Mouse (Mus musculus) kidney, postnatal 0 days (tissue): ENCODE results near the gene Calml3. TPM values are rescaled to one million over a fixed set of nuclear protein-coding genes. Genes with fewer than 3 reads are reported as not detected.

Experiments used
- ATAC-seq: fragments of 200-750 bp; cut with Nextera tagmentation; replicated peaks from 2 replicates; pipeline ENCODE4 v1.8.0; 2017; ENCODE audit warnings: low read depth, moderate number of reproducible peaks, moderate TSS enrichment, moderate library complexity; ENCODE audit not compliant: low FRiP score
- DNase-seq: peaks from one replicate; pipeline ENCODE4 v3.0.0-alpha.2; 2016; ENCODE audit warnings: low spot score
- H3K27ac ChIP-seq: fragments of 300-500 bp; sonication (generic); 2 replicates; pipeline ENCODE4 v1.5.1; 2014; ENCODE audit warnings: mild to moderate bottlenecking
- H3K27me3 ChIP-seq: fragments of 300-500 bp; sonication (generic); 2 replicates; pipeline ENCODE4 v1.6.1; 2014; ENCODE audit warnings: low read length, mixed read lengths; ENCODE audit not compliant: insufficient read depth
- H3K36me3 ChIP-seq: fragments of 300-500 bp; sonication (generic); 2 replicates; pipeline ENCODE4 v1.6.1; 2014; ENCODE audit warnings: low read length, mixed read lengths; ENCODE audit not compliant: insufficient read depth
- H3K4me1 ChIP-seq: fragments of 300-500 bp; sonication (generic); replicated peaks from 2 replicates; pipeline ENCODE4 v1.6.1; 2014; ENCODE audit warnings: antibody characterized with exemption, low read length, mixed read lengths; ENCODE audit not compliant: insufficient read depth
- H3K4me2 ChIP-seq: fragments of 300-500 bp; sonication (generic); 2 replicates; pipeline ENCODE4 v1.6.1; 2014; ENCODE audit warnings: mild to moderate bottlenecking, low read length, moderate library complexity, mixed read lengths
- H3K4me3 ChIP-seq: fragments of 300-500 bp; sonication (generic); replicated peaks from 2 replicates; pipeline ENCODE4 v1.5.1; 2014; ENCODE audit warnings: low read depth, low read length
- H3K9ac ChIP-seq: fragments of 300-500 bp; sonication (generic); 2 replicates; pipeline ENCODE4 v1.6.1; 2014; ENCODE audit warnings: low read depth, low read length
- H3K9me3 ChIP-seq: fragments of 300-500 bp; sonication (generic); replicated peaks from 2 replicates; pipeline ENCODE4 v1.6.1; 2016; ENCODE audit warnings: low read length, inconsistent platforms, mixed read lengths
- CTCF ChIP-seq: IDR thresholded peaks from 2 replicates; pipeline ENCODE4 v1.5.1; 2016; ENCODE audit warnings: antibody characterized with exemption, low read depth, mild to moderate bottlenecking, moderate library complexity
- WGBS: fragments of 180-500 bp; shearing (Covaris S2); extraction: QIAGEN DNeasy Blood & Tissue Kit; methylation state at CpG from one replicate; pipeline ENCODE4 v1.1.7; 2014; 5-methylcytosine and 5-hydroxymethylcytosine counted together
- polyA plus RNA-seq: library from polyadenylated mRNA; unstranded; fragments of >200 nt; fragmentation: Nextera tagmentation; extraction: Ambion mirVana; gene quantifications from 2 replicates; pipeline ENCODE4 v1.2.1, GENCODE M21; 2015

Calml3 gene
- polyA plus RNA-seq, 1 experiment from 2014 or later, result 1.6 TPM

DNA sequence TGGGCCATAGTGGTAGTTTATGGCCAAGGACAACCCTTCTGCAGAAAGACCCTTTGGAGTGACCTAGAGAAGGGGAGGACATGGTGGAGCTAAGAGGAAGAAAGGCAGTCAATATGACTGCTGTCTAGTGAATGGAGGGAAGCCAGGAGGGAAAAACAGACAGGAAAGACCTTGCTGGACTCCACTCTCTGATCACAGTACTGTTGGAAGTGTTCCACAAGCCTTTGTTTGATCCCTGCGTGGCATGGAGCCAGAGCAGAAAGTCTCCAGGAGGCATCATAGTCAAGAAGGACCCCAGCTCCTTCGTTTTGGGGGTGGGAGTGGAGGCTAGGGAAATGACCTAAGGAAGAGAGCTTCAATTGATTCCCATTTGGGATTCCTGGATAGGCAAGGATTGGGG, 1.0 kb upstream of the Calml3 start:
- no peaks in the 10 kb centered on the region for H3K27me3 ChIP-seq
- 40% methylated on average over 2 of the region's 2 CpGs for WGBS
- DNase-seq (peak; percentile 43), ATAC-seq (no peak)
- H3K9ac ChIP-seq, result no peak overlapping the region
- H3K4me1 ChIP-seq, result peaks cover 4% of the 10 kb centered on the region
- no peaks in the 10 kb centered on the region for H3K9me3 ChIP-seq
- TF ChIP-seq CTCF, result no peak
- H3K4me2 ChIP-seq, result no peak overlapping the region
- 0 out of 2 replicates have a peak overlapping the region, but pooled peaks have one; percentile 2 for H3K27ac ChIP-seq
- H3K4me3 ChIP-seq, result no peak overlapping the region
- no peaks in the 10 kb centered on the region for H3K36me3 ChIP-seq

DNA sequence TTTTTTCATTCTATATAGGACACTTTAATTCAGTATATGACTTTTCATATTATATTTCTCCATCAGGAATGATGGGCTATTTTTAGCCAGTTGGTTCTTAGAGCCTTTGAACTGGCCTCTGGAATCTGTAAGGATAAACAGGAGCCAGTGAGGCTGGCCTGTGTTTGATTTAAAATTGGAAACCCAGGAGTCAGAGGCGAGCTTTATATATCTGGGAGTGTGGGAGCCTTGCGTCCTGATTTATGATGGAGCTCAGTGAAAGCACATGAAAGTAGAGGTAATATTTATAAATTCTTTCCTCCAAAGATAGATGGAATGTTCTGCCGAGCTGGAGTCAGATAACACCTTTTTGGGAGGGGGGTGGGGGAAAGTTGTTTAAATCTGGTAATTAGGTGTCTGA, 4.7 kb downstream of the Calml3 start:
- no peak overlapping the region for H3K4me3 ChIP-seq
- H3K27me3 ChIP-seq, result no peaks in the 10 kb centered on the region
- DNase-seq, result peak; percentile 52
- no peaks in the 10 kb centered on the region; the same call in 1 of the 2 replicates for H3K4me1 ChIP-seq
- no peak for ATAC-seq
- no peak overlapping the region for H3K27ac ChIP-seq
- no peaks in the 10 kb centered on the region for H3K36me3 ChIP-seq
- H3K9me3 ChIP-seq, result no peaks in the 10 kb centered on the region
- H3K4me2 ChIP-seq, result no peak overlapping the region
- no peak for TF ChIP-seq CTCF
- no peak overlapping the region for H3K9ac ChIP-seq
- WGBS, result 18% methylated on average over 3 of the region's 3 CpGs

DNA sequence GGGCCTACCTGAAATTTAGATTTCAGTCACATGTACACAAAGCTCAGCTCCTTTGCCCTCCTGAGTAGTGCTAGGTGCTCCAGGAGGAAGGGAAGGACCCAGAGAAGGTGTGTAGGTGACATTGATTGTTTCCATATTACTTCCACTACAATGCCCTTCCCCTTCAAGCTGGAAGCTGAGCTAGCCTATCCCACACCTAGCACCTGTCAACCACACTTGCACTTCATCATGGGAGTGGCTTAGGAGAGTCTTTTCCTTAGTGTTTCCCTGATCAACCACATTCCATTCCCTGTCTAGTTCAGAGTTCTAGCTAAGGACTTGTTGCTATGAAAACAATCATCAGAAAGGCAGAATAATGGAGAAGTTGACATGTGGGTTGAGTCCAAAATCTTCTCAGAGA, 5.4 kb downstream of the Calml3 start:
- H3K4me1 ChIP-seq, result no peaks in the 10 kb centered on the region
- no peak overlapping the region for H3K4me3 ChIP-seq
- no peaks in the 10 kb centered on the region for H3K36me3 ChIP-seq
- no peak for TF ChIP-seq CTCF
- ATAC-seq, result no peak
- H3K9ac ChIP-seq, result no peak overlapping the region
- no peaks in the 10 kb centered on the region for H3K27me3 ChIP-seq
- H3K9me3 ChIP-seq, result no peaks in the 10 kb centered on the region
- no peak for DNase-seq
- H3K27ac ChIP-seq, result no peak overlapping the region
- no peak overlapping the region for H3K4me2 ChIP-seq

DNA sequence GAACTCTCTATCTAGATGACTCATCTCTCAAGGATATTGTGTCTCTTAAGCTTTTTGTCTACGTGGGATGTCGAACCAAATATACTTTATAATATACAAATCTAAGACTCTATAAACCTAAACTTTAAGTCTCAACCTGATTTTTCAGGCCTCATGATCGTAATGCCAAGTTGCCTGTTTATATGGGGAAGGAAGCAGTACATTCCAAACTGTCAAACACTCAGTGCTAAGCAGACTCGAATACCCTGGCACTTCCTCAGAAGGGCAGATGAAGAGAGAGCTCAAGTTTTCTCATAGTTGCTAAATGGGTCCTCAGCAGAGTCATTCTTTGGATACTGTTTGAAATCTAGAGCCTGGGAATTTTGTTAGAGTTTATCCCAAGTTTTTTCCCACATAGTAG, 7.5 kb downstream of the Calml3 start:
- no peak for ATAC-seq
- no peak for DNase-seq
- H3K27me3 ChIP-seq, result no peaks in the 10 kb centered on the region
- WGBS, result 85% methylated on average over 4 of the region's 4 CpGs
- H3K4me3 ChIP-seq, result no peak overlapping the region
- H3K4me2 ChIP-seq, result no peak overlapping the region
- TF ChIP-seq CTCF, result no peak
- H3K27ac ChIP-seq, result no peak overlapping the region
- H3K4me1 ChIP-seq, result no peaks in the 10 kb centered on the region
- H3K36me3 ChIP-seq, result no peaks in the 10 kb centered on the region
- no peak overlapping the region for H3K9ac ChIP-seq
- no peaks in the 10 kb centered on the region for H3K9me3 ChIP-seq

DNA sequence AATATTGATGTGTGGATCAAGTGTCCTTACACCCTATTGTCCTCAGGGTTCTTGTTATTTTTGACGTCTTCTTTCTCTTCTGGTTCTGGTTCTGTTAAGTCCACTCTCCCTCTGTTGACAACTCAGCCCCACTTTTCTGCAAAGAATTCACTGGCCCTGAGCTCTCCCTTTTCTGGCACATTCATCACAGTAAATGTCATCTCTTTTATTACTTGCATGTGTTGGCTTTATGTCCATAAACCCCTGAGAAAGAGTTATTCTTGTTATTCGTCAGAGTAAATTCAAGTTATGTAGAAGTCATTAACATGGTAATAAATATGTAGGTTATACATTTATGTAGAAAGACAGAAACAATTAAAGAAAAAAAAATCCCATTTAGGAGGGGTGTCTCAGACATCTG, 14.6 kb downstream of the Calml3 start:
- TF ChIP-seq CTCF, result no peak
- Histone ChIP-seq H3K4me1 (no peaks in the 10 kb centered on the region), H3K9me3 (no peaks in the 10 kb centered on the region), H3K4me3 (no peak overlapping the region), H3K27ac (no peak overlapping the region), H3K36me3 (no peaks in the 10 kb centered on the region), H3K9ac (no peak overlapping the region), H3K4me2 (no peak overlapping the region), H3K27me3 (no peaks in the 10 kb centered on the region)
- 38% methylated on average over 2 of the region's 2 CpGs for WGBS
- ATAC-seq (no peak), DNase-seq (peak; percentile 65)

DNA sequence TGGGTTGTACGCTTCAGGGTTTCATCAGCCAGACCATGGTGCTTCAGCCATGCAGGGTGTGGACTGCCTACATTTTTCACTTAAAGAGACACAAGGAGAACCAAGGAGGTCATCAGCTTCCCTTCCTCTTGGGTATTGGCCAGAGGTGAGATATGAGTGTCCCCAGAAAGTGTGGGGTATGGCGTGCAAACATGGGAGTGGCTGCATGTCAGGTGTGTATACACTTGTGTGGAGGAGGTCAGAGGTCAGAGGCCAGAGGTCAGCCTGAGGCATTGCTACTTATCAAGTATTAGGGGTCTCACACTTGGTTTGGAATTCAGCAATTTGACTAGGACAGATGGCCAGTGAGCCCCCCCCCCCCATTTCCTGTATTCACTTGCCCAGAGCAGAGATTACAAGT, 15.5 kb downstream of the Calml3 start:
- H3K9ac ChIP-seq, result no peak overlapping the region
- DNase-seq, result no peak
- no peaks in the 10 kb centered on the region for H3K36me3 ChIP-seq
- no peak for TF ChIP-seq CTCF
- no peak overlapping the region for H3K4me2 ChIP-seq
- H3K27ac ChIP-seq, result no peak overlapping the region
- H3K27me3 ChIP-seq, result no peaks in the 10 kb centered on the region
- no peaks in the 10 kb centered on the region for H3K9me3 ChIP-seq
- no peak for ATAC-seq
- H3K4me1 ChIP-seq, result no peaks in the 10 kb centered on the region
- 90% methylated on average over 2 of the region's 2 CpGs for WGBS
- H3K4me3 ChIP-seq, result no peak overlapping the region

DNA sequence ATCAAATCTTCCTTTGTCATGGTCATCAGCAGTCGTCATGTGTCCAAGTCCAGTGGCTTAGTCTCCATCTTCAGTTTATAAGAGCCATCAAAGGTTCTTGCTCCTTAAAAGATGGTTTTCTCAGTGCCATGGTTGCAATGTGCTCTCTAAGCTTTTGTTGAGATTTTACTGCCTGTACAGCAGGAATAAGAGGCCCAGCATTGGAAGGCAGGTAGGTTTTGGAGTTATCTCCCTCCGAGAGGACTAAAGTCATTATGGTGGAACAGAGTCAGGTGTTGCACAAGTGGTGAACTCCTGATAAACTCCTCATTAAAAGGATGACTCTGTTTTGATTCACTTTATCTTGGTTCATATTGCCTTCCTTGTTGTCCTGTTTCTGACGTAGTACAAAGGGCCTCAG, 16.5 kb downstream of the Calml3 start:
- no peaks in the 10 kb centered on the region for H3K36me3 ChIP-seq
- H3K4me3 ChIP-seq, result no peak overlapping the region
- 85% methylated on average over 3 of the region's 3 CpGs for WGBS
- no peak overlapping the region for H3K27ac ChIP-seq
- no peak for TF ChIP-seq CTCF
- H3K4me1 ChIP-seq, result no peaks in the 10 kb centered on the region
- no peaks in the 10 kb centered on the region for H3K27me3 ChIP-seq
- H3K9me3 ChIP-seq, result no peaks in the 10 kb centered on the region
- no peak overlapping the region for H3K4me2 ChIP-seq
- no peak for ATAC-seq
- H3K9ac ChIP-seq, result no peak overlapping the region
- DNase-seq, result no peak
